Mouse (Mus musculus) retina, adult 2 months (tissue): Measurements from ENCODE around the gene Spon1.

ENCODE experiments used
- DNase-seq: peaks from one replicate; pipeline ENCODE4 v3.0.0-alpha.2; 2012; ENCODE audit warnings: low read depth, low spot score

Spon1 gene

GRCm38 (mm10) chr7:113841521-113841920 is 75.7 kb downstream of the Spon1 start:
- DNase-seq, result no peak

GRCm38 (mm10) chr7:113843150-113843549 is 77.4 kb downstream of the Spon1 start:
- no peak for DNase-seq

- no peak for DNase-seq
Observed at GRCm38 (mm10) chr7:113845191-113845590, 79.4 kb downstream of the Spon1 start.

GRCm38 (mm10) chr7:113846553-113846952 is 80.8 kb downstream of the Spon1 start:
- no peak for DNase-seq

- DNase-seq, result no peak
Observed at GRCm38 (mm10) chr7:113847041-113847819, 81.4 kb downstream of the Spon1 start.

GRCm38 (mm10) chr7:113850389-113850788 is 84.6 kb downstream of the Spon1 start:
- DNase-seq, result no peak

- DNase-seq, result no peak
Observed at GRCm38 (mm10) chr7:113855396-113855795, 89.6 kb downstream of the Spon1 start.

GRCm38 (mm10) chr7:113856067-113856466 is 90.3 kb downstream of the Spon1 start:
- no peak for DNase-seq

- DNase-seq, result no peak
Observed at GRCm38 (mm10) chr7:113859480-113859881, 93.7 kb downstream of the Spon1 start.

- no peak for DNase-seq
Observed at GRCm38 (mm10) chr7:113861964-113862363, 96.2 kb downstream of the Spon1 start.

- no peak for DNase-seq
Observed at GRCm38 (mm10) chr7:113872846-113873245, 107.0 kb downstream of the Spon1 start.

- DNase-seq, result no peak
Observed at GRCm38 (mm10) chr7:113877451-113877850, 111.7 kb downstream of the Spon1 start.

GRCm38 (mm10) chr7:113877926-113878325 is 112.1 kb downstream of the Spon1 start:
- DNase-seq, result no peak

- no peak for DNase-seq
Observed at GRCm38 (mm10) chr7:113879085-113879501, 113.3 kb downstream of the Spon1 start.

- DNase-seq, result no peak
Observed at GRCm38 (mm10) chr7:113880021-113880420, 114.2 kb downstream of the Spon1 start.

- DNase-seq, result no peak
Observed at GRCm38 (mm10) chr7:113890782-113891181, 125.0 kb downstream of the Spon1 start.

- DNase-seq, result no peak
Observed at GRCm38 (mm10) chr7:113891491-113891890, 125.7 kb downstream of the Spon1 start.

- no peak for DNase-seq
Observed at GRCm38 (mm10) chr7:113893944-113894662, 128.3 kb downstream of the Spon1 start.

- DNase-seq, result no peak
Observed at GRCm38 (mm10) chr7:113895266-113895665, 129.5 kb downstream of the Spon1 start.

- DNase-seq, result no peak
Observed at GRCm38 (mm10) chr7:113898388-113898787, 132.6 kb downstream of the Spon1 start.

GRCm38 (mm10) chr7:113901511-113901910 is 135.7 kb downstream of the Spon1 start:
- no peak for DNase-seq

- no peak for DNase-seq
Observed at GRCm38 (mm10) chr7:113901941-113902515, 136.2 kb downstream of the Spon1 start.
